Mouse (Mus musculus): Measurements from ENCODE around the gene Npw.
"Not testable (repeated sequence)": the region's sequence is repeated elsewhere in the genome, so short reads cannot be mapped to it uniquely, and the experiment has no call there.

Gene Npw

DNA sequence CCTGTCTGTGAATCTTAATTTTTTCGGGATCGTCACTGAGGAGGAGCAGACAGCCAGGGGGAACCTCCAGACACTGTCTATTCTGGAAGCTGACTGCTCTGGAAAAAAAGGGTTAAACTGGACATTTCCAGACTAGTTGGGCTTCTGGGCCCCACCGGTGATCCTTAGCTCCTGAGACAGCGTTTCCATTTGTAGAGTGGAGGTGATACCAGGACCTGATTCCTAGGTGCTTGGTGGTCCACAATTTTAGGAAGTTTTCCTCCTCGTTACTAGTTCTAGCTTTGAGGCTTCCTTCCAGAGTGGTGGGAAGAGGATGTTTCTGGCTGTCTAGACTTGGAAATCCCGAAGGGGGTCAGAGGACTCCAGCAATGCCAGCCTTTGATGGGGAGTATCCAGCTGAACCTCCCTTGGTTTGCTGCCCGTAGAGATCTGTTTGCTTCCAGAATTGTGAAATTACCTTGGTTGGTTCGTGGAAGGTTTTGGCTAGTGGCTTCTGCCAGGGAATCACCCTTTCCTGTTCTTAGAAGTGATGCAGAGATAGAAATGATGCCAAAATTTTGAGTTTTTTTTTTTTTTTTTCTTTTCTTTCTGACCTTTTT, 12.1 kb upstream of the Npw start:
- peak; percentile 39 for DNase-seq

DNA sequence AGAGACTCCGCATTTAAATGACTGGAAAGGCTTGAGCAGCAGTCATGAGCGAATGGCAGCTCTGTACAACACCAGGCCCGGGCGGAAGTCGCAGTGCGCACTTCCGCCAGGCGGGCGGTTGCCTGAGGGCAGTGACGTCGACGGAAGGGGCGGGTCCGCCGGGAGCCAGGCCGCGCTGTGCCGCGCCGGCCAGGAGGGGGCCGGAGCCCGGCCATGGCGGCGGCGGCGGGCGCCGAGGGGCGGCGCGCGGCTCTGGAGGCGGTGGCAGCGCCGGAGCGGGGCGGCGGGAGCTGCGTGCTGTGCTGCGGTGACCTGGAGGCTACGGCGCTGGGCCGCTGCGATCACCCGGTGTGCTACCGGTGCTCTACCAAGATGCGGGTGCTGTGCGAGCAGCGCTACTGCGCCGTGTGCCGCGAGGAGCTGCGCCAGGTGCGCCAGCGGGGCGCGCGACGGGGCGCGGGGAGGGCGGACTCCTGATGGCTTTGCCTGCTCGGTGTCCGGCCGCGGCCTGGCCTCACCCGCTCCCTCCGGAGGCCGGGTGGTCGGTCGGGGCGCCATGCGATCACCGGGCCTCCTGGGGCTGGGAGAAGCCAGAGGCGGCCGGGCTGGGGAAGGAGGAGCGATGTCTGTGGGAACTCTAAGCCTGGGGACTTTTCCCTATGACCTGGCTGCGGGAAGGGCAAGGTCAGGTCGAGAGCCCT, 11.4 kb upstream of the Npw start, which contains the start of gene Zfp598:
Gene Zfp598, plus strand, starts transcription at position 143 of the 701 bp plus-strand sequence.
- peak; percentile 94 for DNase-seq

DNA sequence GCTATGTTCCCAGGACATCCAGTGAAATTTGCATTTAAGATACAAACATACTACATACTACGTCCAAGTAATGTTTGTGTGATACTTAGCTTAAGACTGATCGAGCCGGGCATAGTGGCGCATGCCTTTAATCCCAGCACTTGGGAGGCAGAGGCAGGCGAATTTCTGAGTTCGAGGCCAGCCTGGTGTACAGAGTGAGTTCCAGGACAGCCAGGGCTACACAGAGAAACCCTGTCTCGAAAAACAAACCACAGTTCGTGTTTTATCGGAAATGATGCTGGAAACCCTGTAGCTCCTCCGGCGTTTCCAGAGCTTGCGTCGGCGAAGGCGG, 10.9 kb upstream of the Npw start:
- DNase-seq, result not testable (repeated sequence)

DNA sequence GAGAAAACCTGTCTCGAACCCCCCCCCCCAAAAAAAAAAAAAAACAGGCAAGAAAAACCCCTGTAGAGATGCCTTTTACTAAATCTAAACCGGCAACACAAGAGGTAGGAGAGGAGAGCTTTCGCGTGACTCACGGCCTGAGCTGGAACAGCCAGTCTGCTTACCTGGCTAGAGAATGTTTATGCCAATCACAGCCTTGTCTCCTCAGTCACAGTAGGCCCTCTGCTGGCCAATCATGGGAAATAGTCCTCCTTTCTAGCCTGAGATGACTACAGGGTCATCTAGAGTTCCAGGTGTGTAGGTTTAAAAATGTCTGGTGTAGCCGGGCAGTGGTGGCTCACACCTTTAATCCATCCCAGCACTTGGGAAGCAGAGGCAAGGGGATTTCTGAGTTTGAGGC, 9.2 kb upstream of the Npw start:
- peak; percentile 84 for DNase-seq

DNA sequence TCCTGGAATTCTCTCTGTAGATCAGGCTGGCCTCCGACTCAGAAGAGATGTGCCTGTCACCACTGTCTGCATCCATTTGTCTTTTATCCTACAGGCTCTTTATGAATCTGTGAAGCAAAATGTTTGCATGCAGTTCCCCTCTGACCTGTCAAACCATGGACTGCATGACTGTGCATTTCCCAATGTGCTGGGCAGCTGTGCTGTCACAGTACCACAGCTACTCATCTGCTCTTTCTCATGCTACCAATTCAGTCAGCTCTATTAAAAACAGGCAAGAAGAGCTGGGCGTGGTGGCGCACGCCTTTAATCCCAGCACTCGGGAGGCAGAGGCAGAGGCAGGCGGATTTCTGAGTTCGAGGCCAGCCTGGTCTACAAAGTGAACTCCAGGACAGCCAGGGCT, 8.8 kb upstream of the Npw start:
- DNase-seq, result peak; percentile 43

DNA sequence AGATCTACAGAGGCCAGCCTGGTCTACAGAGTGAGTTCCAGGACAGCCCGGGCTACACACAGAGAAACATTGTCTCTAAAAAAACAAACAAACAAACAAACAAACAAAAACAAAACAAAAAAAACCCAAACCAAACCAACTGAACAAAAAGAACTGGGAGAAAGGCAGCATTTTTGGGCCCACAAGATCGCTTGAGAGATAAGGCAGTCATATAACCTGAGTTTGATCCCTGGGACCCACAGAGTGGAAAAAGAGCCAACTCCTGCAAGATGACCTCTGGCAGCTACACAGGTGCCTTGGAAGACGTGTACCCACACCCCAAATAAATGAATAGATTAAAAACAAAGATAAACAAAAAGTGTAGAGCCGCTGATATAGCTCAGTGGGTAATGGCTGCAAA, 3.3 kb downstream of the Npw start:
- DNase-seq, result no peak

DNA sequence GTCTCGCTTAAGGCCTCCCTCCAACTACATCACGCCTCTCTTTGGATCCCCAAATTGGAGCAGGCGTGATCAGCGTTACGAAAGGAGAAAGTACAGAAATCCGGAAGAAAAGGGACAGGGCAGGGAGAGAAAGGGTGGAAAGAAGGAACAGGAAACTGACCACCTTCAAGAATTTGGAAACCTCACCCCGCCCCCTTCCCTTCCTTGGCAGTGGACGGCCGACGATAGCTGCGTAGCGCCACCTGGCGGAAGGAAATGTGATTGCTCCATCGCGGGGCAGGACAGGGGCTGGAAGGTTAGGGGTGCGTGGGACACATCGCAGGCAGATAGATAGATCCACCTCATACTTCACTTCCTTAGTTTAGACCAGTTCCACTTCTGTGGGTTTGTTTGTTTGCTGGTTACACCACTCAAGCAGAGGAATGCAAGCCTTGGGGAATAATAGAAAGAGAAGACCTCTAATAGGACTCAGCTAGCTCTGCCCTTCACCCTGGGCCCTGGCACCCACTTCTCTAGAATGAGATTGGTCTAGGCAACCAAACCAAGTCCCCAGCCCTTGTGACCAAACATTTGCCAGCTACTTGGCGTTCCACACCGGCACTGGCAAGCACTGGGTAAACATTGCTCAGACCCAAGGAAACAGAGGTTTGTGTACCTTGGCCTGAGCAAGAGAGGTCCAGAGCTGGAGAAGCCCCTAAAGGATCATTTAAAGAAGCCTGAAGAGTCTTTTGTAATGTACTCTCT, 4.1 kb downstream of the Npw start:
- peak; percentile 73 for DNase-seq

DNA sequence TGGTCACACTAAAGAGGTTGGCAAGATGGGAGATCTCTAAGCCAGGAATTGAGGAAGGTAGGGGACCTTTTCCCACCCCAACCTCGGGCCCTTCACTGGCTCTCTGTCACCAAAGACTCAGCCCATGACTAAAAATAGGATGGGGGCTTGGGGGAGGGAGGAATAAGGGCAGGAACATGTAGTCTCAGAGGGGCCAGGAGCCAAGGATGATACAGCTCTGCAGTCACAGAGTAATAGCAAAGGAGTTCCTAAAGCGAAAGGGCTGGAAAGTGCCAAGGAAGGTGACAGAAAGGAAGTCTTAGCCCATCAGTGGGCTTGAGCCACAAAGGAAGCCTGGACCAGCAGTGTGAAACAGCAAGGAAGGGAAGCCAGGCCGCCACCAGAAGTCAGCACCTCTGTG, 6.4 kb downstream of the Npw start:
- no peak for DNase-seq

DNA sequence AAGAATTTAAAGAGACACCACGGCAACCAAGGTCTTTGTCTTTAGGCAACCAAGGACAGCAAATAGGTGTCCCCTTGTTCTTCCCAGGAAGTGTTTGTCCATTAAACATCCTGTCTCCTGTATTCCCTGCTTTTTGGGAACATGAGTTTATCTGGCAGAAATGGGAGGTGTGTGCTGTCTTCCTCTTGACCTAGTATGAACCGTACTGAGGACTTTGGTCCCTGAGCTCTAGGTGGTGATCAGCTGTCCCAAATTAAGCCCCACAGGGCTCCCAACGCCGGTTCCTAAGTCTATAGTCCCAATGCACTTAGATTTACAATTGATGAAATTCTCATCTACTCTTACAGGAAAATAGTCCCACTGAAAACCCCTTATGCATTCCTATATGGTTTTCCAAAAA, 7.5 kb downstream of the Npw start:
- no peak for DNase-seq

DNA sequence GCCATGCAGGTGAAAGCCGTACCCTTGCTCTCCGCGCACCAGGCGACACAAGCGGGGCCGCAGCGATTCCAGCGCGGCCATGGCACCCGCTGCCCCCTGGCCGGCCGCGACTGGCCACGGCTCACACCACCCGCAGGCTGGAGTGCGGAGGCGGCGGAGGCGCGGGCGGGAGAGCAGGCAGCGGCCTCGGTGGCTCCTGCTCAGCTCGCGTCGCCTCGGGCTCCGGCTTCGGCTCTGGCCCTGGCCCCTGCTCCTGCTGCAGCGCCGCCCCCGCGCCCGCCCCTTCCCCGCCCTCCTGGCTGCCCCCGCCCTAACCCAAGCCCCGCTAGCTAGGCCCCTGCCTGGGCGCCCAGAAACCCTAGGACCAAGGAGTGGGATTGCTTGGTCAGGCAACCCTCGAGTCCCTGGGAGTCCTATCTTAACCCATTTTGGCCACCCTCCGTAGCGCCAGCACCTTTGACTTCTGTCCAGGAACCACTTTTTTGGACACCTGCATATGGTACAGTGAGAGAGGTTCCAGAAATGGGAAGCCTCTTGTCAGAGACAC, 8.1 kb downstream of the Npw start, which contains the start of gene Slc9a3r2:
Gene Slc9a3r2, minus strand, starts transcription at position 258 of the 547 bp plus-strand sequence.
- peak; percentile 81 for DNase-seq

DNA sequence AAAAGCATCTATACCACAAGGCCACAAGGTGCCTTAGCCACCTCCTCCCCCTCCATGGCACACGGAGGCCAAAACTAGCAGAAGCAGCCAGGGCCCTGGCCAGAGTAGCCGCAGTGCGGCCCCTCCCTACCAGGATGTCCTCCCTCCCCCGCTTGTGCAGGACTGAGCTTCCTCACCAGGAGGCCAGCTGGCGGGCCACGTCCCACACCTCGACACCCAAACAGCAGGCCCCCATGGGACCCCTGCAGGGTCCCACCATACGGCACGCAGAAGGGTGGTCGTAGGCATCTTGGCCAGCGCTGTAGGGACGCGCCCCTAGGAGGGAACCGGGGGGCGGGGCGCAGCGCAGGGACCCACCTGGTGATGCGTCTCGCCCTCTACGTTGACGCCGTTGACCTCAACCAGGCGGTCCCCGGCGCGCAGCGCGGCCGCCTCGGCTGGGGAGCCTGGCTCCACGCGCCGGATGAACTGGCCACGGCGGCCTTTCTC, 8.6 kb downstream of the Npw start:
- DNase-seq, result peak; percentile 87

DNA sequence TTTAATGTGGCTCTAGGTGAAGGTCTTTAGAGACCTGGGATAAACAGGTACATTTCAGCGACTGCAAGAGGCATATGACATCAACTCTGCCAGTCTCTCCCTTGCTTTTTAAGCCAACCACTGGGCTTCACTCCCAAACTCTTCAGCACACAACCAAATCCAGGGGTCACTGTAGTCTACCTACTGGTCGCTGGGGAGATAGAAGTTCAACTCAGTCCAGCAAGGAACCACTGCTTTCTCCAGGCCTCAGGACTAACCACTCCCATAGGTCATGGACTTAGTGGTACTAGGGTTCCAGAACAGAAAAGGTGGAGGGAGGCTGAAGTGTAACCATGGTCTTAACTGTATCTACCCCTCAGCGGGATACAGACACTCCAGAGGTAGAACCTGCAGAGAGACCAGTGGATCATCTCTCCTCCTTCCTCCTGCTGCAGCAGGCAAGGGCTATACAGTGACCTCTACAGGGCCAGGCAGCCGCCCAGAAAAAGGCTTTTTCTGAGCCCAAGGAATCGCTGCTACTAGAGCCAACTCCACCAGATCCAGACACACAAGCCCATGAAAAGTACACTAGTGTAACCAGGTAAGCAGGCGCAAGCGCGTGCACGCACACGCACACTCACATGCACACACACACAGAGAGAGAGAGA, 9.4 kb downstream of the Npw start:
- DNase-seq, result peak; percentile 69

DNA sequence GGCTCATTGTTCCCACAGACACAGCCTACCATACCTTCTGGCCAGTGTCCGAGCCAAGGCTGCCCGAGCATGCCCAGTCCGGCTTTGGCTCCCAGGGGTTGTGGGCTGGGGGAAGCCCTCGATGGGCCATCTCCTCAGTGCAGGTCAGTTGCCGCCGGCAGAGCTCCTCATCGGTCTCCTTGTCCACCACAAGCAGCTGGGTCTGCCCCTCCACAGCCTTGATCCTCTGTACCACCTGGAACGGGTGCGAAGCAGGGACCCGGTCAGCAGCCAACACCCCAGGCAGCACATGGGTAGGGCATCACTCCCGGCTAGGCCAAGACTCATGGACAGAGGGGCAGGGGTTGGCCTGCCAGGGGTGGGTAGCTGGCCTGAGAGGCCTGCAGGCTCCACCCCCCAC, 10.8 kb downstream of the Npw start:
- peak; percentile 65 for DNase-seq

DNA sequence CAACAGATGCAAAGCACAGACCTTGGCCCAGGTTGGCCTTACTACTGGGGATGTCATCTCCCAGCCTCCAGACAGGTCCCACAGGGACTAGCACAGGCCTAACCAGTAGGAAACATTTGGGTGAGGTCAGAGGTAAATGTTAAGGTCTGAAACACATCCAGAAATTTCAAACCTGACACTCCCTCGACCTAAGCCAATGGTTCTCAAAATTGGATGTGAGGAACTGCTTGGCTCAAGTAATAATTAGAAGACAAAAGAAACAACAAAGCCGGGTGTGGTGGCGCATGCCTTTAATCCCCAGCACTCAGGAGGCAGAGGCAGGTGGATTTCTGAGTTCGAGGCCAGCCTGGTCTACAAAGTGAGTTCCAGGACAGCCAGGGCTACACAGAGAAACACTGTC, 11.9 kb downstream of the Npw start:
- no peak for DNase-seq

DNA sequence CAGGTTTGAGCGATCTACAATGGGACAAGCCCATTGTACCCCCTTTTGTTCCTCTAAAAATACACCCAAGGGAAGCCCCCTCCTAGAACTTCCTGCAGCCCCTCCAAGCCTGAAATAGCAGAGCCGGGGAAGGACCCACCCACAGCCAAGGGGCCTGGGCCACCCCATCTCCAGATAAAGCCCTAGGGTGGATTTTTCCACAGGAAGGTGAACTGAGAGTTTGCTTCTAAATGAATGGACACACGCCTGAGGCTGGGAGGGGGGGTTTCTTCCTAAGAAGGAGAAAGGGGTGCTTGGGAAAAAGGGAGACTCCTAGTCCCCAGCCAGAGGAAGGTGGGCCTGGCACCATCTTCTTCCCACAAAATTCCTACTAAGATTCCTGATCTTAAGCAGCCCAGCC, 12.3 kb downstream of the Npw start:
- no peak for DNase-seq

DNA sequence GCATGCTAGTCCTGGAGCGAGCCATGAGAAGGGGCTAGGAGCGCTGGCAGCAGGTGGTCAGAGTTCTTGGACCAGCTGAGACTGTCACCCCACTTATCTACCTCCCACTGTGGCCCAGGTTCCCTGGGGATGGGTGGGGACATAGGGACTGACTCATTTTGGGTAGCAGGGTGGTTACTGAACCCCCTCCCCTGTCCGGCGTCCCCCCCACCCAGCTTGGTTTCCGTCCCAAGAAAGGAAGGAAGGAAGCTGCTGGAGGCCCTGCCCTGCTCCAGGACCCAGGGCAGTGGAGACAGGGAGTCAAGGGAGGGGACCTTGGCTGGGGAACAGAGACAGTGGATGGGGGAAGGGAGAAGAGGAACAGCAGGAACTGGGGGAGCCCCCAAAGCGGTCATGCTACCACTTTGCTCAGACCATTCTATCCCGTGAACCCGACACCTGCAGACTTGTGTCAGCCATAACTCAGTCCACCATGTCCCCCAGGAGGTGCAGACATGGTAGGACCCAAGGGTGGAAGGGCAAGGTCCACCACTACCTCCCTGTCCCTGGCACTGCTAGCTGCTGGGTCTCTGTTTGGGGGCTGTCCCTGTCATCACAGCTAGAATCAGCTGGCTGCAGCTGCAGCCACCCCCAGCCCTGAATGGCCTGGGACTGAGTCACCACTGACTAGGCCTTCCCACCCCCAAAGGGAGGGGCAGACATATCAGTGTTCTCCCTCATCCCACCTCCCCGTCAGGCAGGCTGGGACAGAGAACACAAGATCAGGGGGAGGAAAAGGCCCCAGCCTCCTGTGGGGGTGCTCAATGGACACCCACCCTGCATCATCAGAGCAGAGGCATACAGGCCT, 13.2 kb downstream of the Npw start:
- DNase-seq, result no peak

DNA sequence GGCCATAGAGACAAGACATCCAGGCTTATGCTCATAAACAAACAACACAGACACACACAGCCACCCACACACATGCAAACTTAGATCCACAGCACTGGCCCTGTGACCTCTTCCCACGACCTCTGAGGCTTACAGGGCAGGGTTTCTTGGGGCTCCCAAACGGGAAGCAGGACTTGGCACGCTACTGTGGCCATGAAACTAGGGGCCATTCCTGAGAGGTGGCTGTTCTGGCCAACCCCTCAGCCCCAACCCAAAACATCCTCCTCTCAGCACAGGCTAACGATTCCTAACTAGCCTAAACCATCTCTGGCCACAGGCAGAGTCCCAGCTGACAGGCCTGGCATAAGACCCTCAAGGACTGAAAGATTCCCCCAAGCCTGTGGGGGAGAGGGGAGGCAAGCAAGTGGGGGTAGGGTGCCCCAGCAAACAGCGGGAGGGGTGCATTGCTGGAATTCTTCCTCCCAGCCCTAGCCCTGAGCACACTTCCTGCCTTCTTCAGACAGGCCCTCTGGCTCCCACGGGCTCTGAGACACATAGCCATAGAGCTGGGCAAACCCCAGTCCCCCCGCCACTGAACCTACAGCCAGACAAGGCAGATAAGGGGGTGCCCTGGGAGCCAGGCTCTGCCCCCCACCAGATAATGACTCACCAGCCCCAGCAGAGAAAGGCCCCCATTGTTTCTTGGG, 14.1 kb downstream of the Npw start:
- DNase-seq, result no peak

DNA sequence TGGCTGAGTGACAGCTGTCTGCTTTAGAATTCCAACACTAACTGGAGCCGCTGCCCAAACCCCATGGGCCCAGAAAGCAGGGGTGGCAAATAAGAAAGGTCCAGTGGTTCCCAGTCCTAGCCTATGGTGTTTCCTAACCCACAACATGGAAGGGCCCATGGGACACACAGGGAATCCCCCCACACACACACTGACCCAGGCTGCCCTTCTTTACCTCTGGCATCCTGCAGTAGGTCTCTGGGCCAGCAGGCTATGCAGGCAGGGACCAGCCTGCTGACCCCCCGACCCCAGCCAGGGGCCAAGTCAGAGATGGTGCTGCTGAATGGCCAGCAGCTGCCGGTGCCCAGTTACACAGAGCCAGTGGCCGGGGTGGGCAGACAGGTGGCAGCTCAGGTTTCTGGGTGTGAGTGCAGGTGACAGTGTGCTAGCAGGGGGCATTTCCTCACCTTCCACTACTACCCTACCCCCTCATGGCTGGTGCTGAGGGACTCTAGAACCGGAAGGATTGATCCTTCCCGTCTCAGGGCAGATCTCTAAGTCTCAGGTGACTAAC, 15.4 kb downstream of the Npw start:
- DNase-seq, result no peak

DNA sequence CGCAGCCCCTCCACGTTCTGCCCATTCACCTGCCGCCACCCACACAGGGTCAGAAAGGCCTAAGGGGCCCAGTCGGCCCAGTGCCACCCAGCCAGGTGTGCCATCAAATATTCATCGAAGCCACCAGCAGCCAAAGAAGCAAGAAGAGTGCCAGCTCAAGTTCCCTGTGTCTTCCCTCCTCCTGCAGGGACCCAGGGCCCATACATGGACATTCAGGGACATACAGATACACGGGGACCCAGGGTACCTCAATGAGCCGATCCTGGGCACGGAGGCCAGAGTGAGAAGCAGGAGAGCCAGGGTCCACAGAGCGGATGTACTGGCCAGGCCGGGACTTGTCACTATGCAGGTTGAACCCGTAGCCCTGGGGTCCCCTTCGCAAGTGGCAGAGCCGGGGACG, 16.3 kb downstream of the Npw start:
- no peak for DNase-seq

DNA sequence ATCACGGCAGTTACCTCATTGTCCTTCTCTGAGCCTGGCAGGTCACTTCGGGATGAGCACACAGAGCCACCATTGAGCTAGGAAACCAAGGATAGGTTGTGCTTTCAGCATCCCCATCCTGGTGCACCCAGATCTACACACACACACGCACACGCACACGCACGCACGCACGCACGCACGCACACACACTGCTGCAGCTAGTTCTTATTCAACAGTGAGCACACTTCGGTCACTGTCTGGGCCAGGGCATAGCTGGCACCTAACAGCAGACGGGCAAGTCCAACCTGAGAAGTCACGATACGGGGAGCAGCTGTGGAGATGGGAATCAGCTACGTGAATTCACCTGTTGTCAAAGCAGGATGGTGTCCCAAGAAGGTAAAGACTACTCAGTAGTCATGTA, 17.7 kb downstream of the Npw start:
- DNase-seq, result no peak

DNA sequence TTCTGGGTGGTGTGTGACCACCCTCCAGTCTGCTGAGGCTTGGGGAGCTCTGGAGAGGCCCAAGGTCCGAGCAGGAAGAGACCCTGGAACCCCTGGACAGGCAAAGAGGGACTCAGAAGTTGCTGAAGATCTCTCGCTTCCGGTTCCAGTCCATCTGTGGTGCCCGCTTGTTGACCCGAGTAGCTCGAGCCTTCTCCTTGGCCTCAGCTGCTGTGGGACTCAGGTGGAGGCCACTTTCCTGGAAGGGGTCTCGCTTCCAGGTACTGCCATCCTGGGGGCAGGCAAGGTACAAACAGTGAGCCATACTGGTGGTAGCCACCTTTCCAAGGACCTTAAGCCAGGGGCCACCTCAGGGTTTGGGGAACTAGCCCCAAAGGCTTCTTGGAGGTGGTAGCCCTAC, 18.1 kb downstream of the Npw start:
- no peak for DNase-seq
